Mouse (Mus musculus) testis, adult 2 months (tissue): ENCODE results near the gene Gm36028. TPM values are rescaled to one million over a fixed set of nuclear protein-coding genes. Genes with fewer than 3 reads are reported as not detected.

Source experiments
- H3K27ac ChIP-seq: fragments of 200-500 bp; 2 replicates; pipeline ENCODE4 v1.5.1; 2012; ENCODE audit warnings: low read depth, low read length; ENCODE audit not compliant: control insufficient read depth, insufficient read depth
- H3K27me3 ChIP-seq: fragments of 200-500 bp; 2 replicates; pipeline ENCODE4 v1.6.1; 2012; ENCODE audit warnings: mild to moderate bottlenecking, low read length, moderate library complexity; ENCODE audit not compliant: control insufficient read depth, insufficient read depth
- H3K36me3 ChIP-seq: fragments of 200-500 bp; 2 replicates; pipeline ENCODE4 v1.6.1; 2012; ENCODE audit warnings: mild to moderate bottlenecking, low read length; ENCODE audit not compliant: control insufficient read depth, insufficient read depth
- H3K4me1 ChIP-seq: fragments of 200-500 bp; 2 replicates; pipeline ENCODE4 v1.6.1; 2012; ENCODE audit warnings: low read length; ENCODE audit not compliant: control insufficient read depth, insufficient read depth
- H3K4me3 ChIP-seq: fragments of 200-500 bp; 2 replicates; pipeline ENCODE4 v1.5.1; 2012; ENCODE audit warnings: low read depth, mild to moderate bottlenecking, low read length, moderate library complexity, mixed read lengths; ENCODE audit not compliant: control insufficient read depth
- CTCF ChIP-seq: fragments of 200-500 bp; IDR thresholded peaks from 2 replicates; pipeline ENCODE4 v1.5.1; 2012; ENCODE audit warnings: low read depth, mild to moderate bottlenecking, inconsistent platforms, low read length, moderate library complexity; ENCODE audit not compliant: control insufficient read depth, insufficient read depth, insufficient replicate concordance
- POLR2A ChIP-seq: fragments of 200-500 bp; IDR thresholded peaks from 2 replicates; pipeline ENCODE4 v1.6.1; 2012; ENCODE audit warnings: low read depth, mild to moderate bottlenecking, inconsistent platforms, low read length, moderate library complexity; ENCODE audit not compliant: control insufficient read depth
- polyA plus RNA-seq: library from polyadenylated mRNA; depleted of rRNA; stranded (reverse); fragments of >200 nt; gene quantifications from 2 replicates; pipeline ENCODE4 v1.2.3, GENCODE M21; 2012

The Gm36028 gene
- polyA plus RNA-seq, 1 experiment, result 1.2 TPM

DNA sequence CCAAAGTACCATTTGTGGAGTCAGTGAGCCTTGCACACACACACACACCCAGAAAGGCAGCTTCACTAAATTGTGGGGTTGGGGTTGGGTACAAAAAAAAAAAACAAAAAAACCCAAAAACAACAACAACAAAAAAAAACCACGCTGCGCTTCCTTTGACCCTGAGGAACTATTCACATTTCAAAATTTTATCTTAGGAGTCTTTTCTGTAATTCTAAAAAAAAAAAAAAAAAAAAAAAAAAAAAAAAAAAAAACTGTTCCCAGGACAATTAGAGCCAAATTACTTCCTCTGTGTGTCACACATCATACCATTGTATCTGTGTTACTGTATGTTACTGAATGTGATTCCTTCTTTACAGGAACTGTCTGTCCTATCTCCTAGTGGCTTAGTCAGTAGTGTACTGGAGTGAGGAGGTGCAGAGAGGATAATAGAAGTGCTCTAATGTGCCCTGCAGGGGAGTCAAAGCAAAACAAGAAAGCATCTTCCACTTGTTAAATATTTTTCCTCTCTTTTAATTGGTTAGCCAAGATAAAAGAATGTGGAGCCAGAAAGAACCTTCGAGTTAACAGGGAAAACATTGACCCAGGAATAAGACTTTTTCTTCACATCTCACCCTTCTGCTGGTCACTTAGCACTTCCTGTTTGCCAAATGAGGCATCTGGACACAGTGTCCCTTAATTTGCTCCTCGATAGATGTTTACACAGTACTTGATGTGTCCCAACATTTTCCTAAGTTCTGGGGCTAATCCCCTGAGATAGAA lies 8.7 kb upstream of the Gm36028 start:
- H3K36me3 ChIP-seq, result no peaks in the 10 kb centered on the region
- H3K27me3 ChIP-seq, result no peaks in the 10 kb centered on the region
- H3K27ac ChIP-seq, result peak overlapping the region; percentile 90
- TF ChIP-seq CTCF (no peak), POLR2A (no peak)
- peak overlapping the region; percentile 95 for H3K4me3 ChIP-seq
- no peaks in the 10 kb centered on the region; the same call in 1 of the 2 replicates for H3K4me1 ChIP-seq

DNA sequence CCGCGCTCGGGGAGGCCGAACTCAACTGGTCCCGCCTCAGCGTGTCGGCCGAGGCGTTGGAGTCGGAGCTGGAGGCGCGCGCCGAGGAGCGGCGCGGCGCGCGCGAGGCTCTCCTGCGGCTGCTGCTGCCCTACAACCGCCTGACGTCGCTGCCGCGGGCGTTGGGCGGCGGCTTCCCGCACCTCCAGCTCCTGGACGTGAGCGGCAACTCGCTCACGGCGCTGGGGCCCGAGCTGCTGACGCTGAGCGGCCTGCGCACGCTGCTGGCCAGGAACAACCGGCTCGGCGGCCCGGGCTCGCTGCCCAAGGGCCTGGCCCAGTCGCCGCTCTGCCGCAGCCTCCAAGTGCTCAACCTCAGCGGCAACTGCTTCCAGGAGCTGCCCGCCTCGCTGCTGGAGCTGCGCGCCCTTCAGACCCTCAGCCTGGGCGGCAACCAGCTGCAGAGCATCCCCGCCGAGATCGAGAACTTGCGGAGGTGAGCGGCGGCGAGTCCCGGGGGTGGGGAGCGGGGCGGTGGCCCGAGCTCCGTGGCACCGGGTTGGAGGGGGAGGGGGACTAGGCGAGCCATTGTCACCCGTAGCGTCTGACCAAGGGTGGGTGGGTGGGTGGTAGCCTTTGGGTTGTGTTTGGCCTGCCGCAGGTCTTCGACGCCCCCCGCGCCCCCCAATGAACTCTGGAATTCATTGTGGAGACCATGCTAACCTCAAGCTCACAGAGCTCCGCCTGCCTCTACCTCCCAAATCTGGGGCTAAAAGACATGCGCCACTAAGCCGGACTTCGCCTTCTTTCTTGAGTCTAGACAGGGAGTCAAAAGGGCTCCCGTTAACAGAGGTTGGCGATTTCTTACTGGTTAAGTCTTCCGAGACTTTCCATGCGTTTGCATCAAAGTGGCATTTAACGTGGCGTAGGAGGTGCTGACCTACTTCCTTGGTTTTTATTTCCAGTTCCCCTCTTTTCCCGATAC lies 7.8 kb upstream of the Gm36028 start:
- no peaks in the 10 kb centered on the region for H3K36me3 ChIP-seq
- H3K27ac ChIP-seq, result peak overlapping the region; percentile 99
- TF ChIP-seq POLR2A (no peak; the same call in 1 of the 2 replicates), CTCF (no peak)
- peak overlapping the region; percentile 95 for H3K4me3 ChIP-seq
- no peaks in the 10 kb centered on the region for H3K27me3 ChIP-seq
- no peaks in the 10 kb centered on the region; the same call in 1 of the 2 replicates for H3K4me1 ChIP-seq

DNA sequence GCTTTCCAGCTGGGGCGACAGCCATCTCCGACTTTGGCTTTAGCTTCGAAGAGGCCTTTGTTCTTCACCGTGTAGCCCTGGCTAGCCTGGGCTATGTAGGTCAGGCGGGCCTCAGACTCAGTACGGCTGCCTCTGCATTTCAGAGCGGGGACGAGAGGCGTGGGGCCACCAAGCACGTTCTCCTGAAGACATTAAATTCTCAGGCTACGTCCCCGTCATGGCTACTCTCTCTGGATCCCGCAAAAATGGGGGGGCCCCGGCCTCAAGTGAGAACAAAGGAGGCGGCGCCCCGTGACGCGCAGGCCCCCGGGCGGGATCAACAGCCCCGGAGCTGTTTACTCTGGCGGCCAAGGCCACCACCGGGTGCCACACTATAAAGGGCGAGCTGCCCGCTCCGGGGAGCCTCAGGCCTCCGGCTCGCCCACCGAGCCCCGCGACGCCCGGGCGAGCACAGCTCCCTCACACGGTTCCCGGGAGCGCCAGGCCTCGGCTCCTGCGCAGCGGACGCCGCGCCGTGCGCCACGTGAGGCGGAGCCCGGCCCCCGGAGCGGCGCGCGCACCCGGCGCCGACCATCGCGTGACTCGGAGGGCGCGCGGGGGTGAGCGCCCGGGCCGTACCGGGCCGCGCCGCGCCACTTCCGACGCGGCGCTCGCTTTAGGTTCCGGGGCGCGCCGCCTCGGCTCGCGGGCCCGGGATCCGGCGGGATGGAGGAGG lies 7.0 kb upstream of the Gm36028 start, which contains the start of gene Lrrc58:
Gene Lrrc58 (plus strand): TSS at position 599 of the 715 bp plus-strand sequence.
- Histone ChIP-seq H3K4me1 (no peaks in the 10 kb centered on the region; the same call in 1 of the 2 replicates), H3K27ac (peak within 1 kb of the TSS; percentile 99), H3K36me3 (no peaks in the 10 kb centered on the region), H3K27me3 (no peaks in the 10 kb centered on the region), H3K4me3 (peak within 1 kb of the TSS; percentile 95)
- peak; percentile 78 for TF ChIP-seq POLR2A
- no peak for TF ChIP-seq CTCF

DNA sequence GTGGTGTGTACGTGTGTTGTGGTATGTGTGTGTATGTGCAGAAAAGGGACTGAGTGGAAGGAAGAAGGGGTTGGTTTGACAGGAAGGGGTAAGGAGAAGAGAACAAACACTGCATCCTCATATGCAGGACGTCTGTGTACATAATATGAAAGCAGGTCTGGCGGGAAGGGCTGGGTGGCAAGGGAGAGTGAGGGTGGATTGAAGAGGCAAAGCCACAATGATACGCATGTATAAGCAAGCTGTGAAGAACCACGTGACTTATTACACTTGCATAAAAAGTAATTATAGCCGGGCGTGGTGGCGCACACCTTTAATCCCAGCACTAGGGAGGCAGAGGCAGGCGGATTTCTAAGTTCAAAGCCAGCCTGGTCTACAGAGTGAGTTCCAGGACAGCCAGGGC lies 4.9 kb upstream of the Gm36028 start:
- no peak for TF ChIP-seq POLR2A
- TF ChIP-seq CTCF, result no peak
- Histone ChIP-seq H3K4me1 (no peaks in the 10 kb centered on the region; the same call in 1 of the 2 replicates), H3K4me3 (no peak overlapping the region), H3K36me3 (no peaks in the 10 kb centered on the region), H3K27ac (no peak overlapping the region), H3K27me3 (no peaks in the 10 kb centered on the region)

DNA sequence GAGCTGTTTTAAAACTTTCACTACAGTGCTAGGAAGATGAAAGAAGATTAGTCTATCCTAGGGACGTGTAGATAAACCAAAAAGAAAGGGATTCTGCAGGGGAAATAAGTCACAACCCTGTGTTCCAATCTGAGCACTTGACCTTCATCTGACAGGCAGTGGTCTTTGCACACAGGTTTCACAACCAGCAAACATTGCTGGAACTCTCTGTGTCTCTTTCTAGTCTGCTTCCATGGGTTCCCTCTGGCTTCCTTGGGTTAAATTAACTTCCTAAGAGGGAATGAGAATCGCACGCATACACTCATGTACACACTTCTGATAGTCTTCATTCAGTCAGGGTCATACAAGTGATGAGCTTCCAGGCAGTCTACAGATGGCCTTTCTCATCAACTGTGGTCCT lies 2.9 kb upstream of the Gm36028 start:
- Histone ChIP-seq H3K27me3 (no peaks in the 10 kb centered on the region), H3K4me1 (no peaks in the 10 kb centered on the region), H3K27ac (no peak overlapping the region), H3K4me3 (no peak overlapping the region), H3K36me3 (no peaks in the 10 kb centered on the region)
- no peak for TF ChIP-seq CTCF
- no peak for TF ChIP-seq POLR2A

DNA sequence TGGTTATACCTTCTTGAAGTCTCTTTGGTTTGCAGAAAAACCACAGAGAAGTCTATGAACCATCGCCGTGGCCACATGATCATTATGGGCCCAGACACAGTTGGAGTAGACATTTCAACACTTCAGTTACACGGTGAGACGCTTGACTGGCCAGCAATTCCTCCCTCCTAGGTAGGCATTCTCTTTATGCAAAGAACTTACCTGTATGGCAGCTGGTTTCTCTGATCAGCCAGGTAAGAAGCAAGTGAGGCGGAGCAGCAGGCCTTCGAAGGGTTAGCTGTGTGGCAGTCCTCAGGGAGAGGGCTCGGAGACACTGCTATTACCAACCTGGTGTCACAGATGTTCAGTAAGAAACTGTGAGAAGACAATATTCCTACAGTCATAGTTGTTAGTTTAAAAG lies 733 bp downstream of the Gm36028 start:
- Histone ChIP-seq H3K27me3 (no peaks in the 10 kb centered on the region), H3K36me3 (no peaks in the 10 kb centered on the region), H3K27ac (no peak overlapping the region), H3K4me1 (no peaks in the 10 kb centered on the region), H3K4me3 (no peak overlapping the region)
- no peak for TF ChIP-seq POLR2A
- no peak for TF ChIP-seq CTCF

DNA sequence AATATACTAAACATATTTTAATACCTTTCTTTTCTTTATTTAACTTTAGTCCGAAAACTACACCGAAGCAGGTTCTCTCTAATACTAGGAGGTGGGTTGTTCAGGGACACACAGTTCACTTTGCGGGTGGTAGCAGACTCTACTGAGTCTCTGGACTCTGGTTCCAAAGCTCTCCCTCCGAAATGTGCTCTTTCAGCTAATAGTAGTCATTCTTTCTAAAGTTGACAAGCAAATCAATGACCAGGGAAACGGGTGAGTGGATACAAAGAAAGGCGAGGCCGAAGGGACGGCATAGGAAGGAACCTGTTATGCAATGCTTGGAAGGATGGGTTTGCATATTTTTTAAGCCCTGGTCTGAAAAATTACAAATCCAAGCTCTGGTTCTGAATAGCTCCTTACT lies 3.5 kb downstream of the Gm36028 start:
- Histone ChIP-seq H3K4me1 (peaks cover 11% of the 10 kb centered on the region), H3K36me3 (no peaks in the 10 kb centered on the region), H3K27me3 (no peaks in the 10 kb centered on the region), H3K4me3 (no peak overlapping the region), H3K27ac (no peak overlapping the region)
- TF ChIP-seq POLR2A, result no peak
- no peak for TF ChIP-seq CTCF
